Mouse (Mus musculus) Patski (cell line): Measurements from ENCODE around the gene Speer4d. TPM values are rescaled to one million over a fixed set of nuclear protein-coding genes. Genes with fewer than 3 reads are reported as not detected.
"Not testable (repeated sequence)": the region's sequence is repeated elsewhere in the genome, so short reads cannot be mapped to it uniquely, and the experiment has no call there.

ENCODE experiments used
- ATAC-seq: fragments of 100-300 bp; one replicate; pipeline ENCODE4 v1.8.0; 2021
- CTCF ChIA-PET: fragments of 350-600 bp; sonication (Branson Sonifier 250); formaldehyde crosslinking; loops from one replicate; lab custom pipeline; 2022; ENCODE audit warnings: inconsistent platforms; lab: Charles Lee
- POLR2A ChIA-PET: fragments of 350-600 bp; sonication (Branson Sonifier 250); formaldehyde crosslinking; loops from one replicate; lab custom pipeline; 2022; ENCODE audit warnings: antibody characterized with exemption, inconsistent platforms; lab: Charles Lee
- DNase-seq: peaks from one replicate; pipeline ENCODE4 v3.0.0-alpha.2; 2011; ENCODE audit warnings: low read depth, low spot score
- H3K27me3 ChIP-seq: fragments of 371-371 bp; one replicate; pipeline ENCODE4 v1.5.1; 2021
- CTCF ChIP-seq: fragments of 100-300 bp; IDR thresholded peaks from one replicate; pipeline ENCODE4 v1.5.1; 2021
- in situ Hi-C: fragments of 300-500 bp; cut with MboI; formaldehyde crosslinking; loops from 3 replicates; pipeline ENCODE4 v1.11.1; 2018; ENCODE audit warnings: low pct_unique_long_range_greater_than_20kb, mixed read lengths
- polyA plus RNA-seq: library from polyadenylated mRNA; unstranded; gene quantifications from one replicate; pipeline ENCODE4 v1.2.3, GENCODE M21; 2021

Gene Speer4d
- polyA plus RNA-seq, result not detected

DNA sequence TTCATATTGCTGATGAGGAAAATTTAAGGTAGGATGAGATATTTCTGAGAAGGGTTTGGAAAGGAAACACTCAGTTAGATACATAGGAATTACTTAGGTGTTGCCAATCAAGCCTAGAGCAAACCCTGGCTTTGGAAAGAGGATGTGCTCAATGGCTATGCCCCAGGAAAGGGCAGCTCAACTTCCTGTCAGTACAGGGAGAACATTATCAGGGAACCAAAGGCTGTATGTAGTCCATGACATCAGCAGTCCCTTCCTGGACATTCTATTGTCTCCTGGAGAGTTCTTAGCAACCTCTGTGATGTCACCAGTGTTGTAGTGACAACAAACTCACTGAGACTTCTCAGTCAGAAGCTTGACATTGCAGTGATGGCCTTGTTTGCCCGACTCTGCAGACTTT is at the start of gene Speer4d:
Gene Speer4d (plus strand): TSS at position 301 of the 400 bp plus-strand sequence.
- not testable (repeated sequence) for ATAC-seq

GRCm38 (mm10) chr5:15573735-15574134 is 45.1 kb upstream of the Speer4d start:
- ATAC-seq, DNase-seq, CTCF ChIA-PET, in situ Hi-C loops, POLR2A ChIA-PET, H3K27me3 ChIP-seq: not testable (repeated sequence)

More for the DNA sequence above, at the start of gene Speer4d:
- DNase-seq, in situ Hi-C loops, CTCF ChIA-PET, POLR2A ChIA-PET, H3K27me3 ChIP-seq: not testable (repeated sequence)

DNA sequence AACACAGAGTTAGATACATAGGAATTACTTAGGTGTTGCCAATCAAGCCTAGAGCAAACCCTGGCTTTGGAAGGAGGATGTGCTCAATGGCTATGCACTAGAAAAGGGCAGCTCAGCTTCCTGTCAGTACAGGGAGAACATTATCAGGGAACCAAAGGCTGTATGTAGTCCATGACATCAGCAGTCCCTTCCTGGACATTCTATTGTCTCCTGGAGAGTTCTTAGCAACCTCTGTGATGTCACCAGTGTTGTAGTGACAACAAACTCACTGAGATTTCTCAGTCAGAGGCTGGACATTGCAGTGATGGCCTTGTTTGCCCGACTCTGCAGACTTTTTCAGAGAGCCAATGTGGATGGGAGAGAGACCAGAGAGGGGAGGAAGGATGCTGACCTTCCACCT is 41.8 kb upstream of the Speer4d start, which contains the start of gene Gm21083:
Gene Gm21083 (plus strand): TSS at position 301 of the 400 bp plus-strand sequence.
- POLR2A ChIA-PET, DNase-seq, CTCF ChIA-PET, in situ Hi-C loops, ATAC-seq, H3K27me3 ChIP-seq: not testable (repeated sequence)

GRCm38 (mm10) chr5:15586351-15586750 is 32.5 kb upstream of the Speer4d start:
- ATAC-seq, CTCF ChIA-PET, DNase-seq, H3K27me3 ChIP-seq, POLR2A ChIA-PET, in situ Hi-C loops: not testable (repeated sequence)
- peak; percentile 28 for TF ChIP-seq CTCF

DNA sequence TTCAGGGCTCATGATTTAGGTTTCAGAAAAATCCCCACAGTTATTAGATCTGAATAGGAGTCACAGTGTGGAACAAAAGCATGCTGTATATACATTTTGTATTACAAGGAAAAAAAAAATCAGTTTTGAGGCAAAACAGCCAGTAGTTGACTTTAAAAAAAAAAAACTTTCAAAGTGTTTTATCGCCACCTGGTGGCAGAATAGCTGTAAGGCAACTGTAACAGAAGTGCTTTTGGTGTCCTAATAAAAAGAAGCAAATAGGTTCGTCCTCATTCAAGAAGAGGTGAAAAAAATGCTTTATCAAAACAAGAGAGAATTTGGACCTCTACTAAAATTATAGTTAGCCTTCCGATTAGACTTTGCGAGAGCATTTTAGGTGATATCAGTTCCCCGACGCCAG is 30.6 kb upstream of the Speer4d start:
- POLR2A ChIA-PET, in situ Hi-C loops, CTCF ChIA-PET, ATAC-seq, DNase-seq, H3K27me3 ChIP-seq: not testable (repeated sequence)

GRCm38 (mm10) chr5:15590635-15591034 is 28.2 kb upstream of the Speer4d start:
- ATAC-seq, H3K27me3 ChIP-seq, DNase-seq, in situ Hi-C loops, POLR2A ChIA-PET, CTCF ChIA-PET: not testable (repeated sequence)

- CTCF ChIA-PET, DNase-seq, H3K27me3 ChIP-seq, POLR2A ChIA-PET, in situ Hi-C loops, ATAC-seq: not testable (repeated sequence)
Measured at GRCm38 (mm10) chr5:15591577-15591976, 27.3 kb upstream of the Speer4d start.

- CTCF ChIA-PET, DNase-seq, POLR2A ChIA-PET, in situ Hi-C loops, H3K27me3 ChIP-seq, ATAC-seq: not testable (repeated sequence)
Measured at GRCm38 (mm10) chr5:15598831-15599230, 20.0 kb upstream of the Speer4d start.

DNA sequence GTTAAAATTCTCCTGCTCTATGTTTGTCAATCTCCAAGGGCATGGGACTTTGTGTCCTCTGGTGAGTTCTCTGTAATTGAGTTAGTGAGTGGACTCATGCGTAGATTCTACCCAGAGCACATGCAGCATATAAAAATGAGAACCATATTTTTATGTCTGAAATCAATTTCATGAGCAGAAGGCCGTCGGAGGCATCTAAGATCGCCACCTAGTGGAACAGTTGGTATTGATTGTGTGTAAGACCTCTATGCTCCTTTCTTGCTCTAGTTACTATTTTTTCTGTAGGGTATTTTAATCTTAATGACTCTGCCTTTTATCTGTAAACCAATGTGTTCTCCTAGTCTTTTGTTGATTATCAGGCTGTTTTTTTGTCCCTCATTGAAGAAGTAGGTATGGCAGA is 18.5 kb upstream of the Speer4d start:
- POLR2A ChIA-PET, CTCF ChIA-PET, H3K27me3 ChIP-seq, ATAC-seq, in situ Hi-C loops, DNase-seq: not testable (repeated sequence)

DNA sequence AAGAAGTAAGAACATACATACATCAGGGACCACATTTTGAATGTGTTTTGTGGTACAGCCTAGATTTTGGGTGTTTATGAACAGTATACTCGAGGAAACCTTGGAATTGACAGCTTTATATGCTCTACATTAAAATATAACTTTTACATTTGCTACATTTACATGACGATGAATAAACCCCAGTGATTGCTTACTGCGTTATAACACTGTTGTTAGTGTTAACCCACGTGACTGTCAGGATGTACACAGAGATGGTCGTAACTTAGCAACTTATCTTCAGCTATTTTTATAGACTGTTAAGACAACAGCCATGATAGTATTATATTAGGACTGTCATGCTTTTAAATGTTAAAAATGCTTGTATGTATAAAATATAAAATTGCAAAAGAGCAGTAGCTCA is 17.4 kb upstream of the Speer4d start:
- POLR2A ChIA-PET, H3K27me3 ChIP-seq, ATAC-seq, in situ Hi-C loops, CTCF ChIA-PET, DNase-seq: not testable (repeated sequence)

- DNase-seq, H3K27me3 ChIP-seq, in situ Hi-C loops, ATAC-seq, CTCF ChIA-PET, POLR2A ChIA-PET: not testable (repeated sequence)
Measured at GRCm38 (mm10) chr5:15601960-15602359, 16.9 kb upstream of the Speer4d start.

GRCm38 (mm10) chr5:15602424-15602947 is 16.4 kb upstream of the Speer4d start:
- POLR2A ChIA-PET, CTCF ChIA-PET, ATAC-seq, DNase-seq, in situ Hi-C loops, H3K27me3 ChIP-seq: not testable (repeated sequence)

DNA sequence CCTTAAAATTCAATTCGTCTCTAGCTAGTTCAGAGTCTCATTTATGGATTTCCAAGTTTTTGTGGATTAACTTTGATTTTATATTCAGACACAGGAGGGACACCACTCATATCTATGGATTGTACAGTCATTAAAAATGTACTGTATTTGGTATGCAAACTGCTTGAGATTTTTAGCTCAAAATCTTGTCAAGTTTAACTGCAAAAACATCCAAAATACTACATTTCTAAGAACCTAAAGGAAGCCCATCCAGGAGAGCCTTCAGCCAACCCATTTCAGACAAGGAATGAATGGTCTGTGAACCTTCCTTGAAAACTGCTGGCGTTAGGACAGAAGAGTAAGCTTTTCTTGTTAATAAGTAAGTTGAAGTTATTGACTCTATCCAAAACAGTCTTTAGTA is 15.9 kb upstream of the Speer4d start:
- POLR2A ChIA-PET, ATAC-seq, DNase-seq, H3K27me3 ChIP-seq, in situ Hi-C loops, CTCF ChIA-PET: not testable (repeated sequence)

- in situ Hi-C loops, DNase-seq, ATAC-seq, POLR2A ChIA-PET, CTCF ChIA-PET, H3K27me3 ChIP-seq: not testable (repeated sequence)
Measured at GRCm38 (mm10) chr5:15603585-15603984, 15.3 kb upstream of the Speer4d start.

DNA sequence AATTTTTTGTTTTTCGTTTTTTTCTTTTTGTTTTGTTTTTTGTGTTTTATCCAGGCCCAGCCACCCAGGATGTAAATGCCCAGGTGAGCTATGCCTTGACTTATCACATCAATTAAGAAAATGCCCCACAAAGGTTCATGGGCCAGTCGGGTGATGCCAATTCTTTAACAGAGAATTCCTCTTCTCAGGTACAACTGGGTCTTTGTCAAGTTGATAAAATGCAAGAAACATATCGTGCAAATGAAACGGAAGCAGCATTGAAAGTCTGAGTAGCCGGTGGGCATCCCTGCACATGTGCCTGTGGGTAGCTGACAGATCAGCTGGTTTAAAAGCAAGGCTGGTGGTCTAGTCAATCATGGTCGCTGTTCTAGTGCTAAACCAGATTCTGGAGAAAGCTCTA is 12.2 kb upstream of the Speer4d start:
- POLR2A ChIA-PET, ATAC-seq, H3K27me3 ChIP-seq, DNase-seq, in situ Hi-C loops, CTCF ChIA-PET: not testable (repeated sequence)

- CTCF ChIA-PET, DNase-seq, ATAC-seq, H3K27me3 ChIP-seq, POLR2A ChIA-PET, in situ Hi-C loops: not testable (repeated sequence)
Measured at GRCm38 (mm10) chr5:15610695-15611094, 8.2 kb upstream of the Speer4d start.
